Mouse (Mus musculus): ENCODE data around the gene Cyp20a1.

Cyp20a1 gene

DNA sequence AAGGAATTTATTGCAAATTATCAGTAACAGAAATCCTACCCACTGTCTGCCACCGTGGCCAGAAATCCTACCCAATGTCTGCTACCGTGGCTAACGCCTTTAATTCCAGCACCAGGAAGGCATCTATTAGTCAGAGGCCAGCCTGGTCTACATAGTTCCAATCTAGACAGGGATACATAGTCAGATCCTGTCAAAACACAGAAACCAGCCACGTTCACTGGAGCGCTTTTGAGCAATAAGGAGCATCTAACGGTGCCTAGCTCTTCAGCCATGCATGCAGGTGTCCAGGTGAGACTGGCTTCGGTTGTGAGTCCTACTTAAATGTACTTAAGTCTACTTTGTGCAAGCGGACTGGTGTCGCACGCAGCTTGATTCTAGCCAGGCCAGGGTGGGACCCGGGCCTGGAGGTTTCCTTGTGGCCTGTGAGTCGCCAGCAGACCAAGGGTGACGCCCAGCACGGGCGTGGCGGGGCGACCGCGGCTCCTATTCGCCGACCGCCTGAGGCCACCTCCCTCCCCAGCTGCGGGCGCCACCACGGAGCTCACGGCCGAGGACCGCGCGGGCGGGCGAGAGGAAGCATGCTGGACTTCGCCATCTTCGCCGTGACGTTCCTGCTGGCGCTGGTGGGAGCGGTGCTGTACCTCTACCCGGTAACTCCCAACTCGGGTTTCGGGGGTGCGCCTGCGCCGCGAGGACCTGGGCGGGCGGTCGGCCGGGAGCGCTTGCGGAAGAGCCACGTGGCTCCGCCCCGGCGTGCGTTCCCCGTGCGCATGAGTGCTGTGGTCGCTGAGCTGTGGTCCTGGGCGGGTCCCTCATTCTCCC, at the start of gene Cyp20a1:
Gene Cyp20a1, plus strand, starts transcription at position 516 of the 822 bp plus-strand sequence.
- peak; percentile 79 for DNase-seq (ENCODE audit: extremely low read depth, low read depth)

DNA sequence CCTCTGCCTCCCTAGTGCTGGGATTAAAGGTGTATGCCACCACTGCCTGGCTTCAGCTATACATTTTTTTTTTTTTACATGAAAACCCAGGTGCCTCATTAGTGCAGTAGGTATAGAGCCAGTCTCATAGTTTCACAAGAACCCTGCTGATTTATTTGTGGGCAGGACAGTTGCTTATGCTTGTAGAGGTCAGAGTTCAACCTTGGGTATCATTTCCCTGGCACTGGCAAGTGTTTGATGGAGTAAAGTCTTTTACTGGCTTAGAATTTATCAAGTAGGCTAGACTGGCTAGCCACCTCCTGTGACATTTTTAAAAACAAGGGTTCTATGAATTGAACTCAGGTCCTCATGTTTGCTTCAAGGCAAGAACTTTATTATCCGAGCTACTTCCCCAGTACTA, 49.2 kb upstream of the Cyp20a1 start:
- DNase-seq (ENCODE audit: extremely low read depth, low read depth): no peak

DNA sequence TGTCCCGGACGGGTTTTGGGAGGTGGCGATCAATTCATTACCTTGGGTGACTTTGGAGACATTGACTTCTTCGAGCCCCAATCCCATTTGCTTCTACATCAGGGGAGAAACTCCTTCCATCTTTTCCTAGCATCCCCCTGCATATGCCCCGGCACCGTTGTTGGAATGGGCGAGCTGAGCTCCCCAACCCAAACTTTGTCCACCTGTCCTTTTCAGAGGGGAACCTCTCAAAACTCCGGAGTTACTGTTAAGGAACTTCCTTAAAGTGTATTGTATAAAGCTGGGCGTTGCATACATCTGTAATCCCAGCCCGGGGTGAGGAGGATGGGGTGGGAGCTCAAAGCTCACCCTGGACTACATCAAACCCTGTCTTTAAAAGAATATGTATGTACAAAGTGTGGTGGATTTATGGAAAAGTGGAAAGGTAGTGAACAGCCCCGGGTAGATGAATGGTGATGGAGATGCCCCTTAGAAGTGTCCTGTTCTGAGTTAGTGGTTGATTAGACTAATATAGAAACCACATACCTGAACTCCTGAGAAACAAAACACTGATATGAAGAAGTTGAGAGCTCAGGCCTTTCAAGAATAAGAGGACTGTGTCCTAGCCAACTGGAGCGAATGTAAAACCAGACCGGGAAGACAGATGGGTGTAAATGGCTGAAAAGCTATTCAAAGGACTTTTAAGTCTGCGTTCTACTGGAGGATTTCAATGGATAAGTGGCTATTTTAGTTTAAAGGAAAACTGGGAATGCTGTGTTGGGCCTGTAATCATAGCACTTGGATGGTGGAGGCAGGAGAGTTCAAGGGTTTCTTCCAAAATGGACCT, 720 bp downstream of the Cyp20a1 start:
- DNase-seq (ENCODE audit: extremely low read depth, low read depth): no peak

DNA sequence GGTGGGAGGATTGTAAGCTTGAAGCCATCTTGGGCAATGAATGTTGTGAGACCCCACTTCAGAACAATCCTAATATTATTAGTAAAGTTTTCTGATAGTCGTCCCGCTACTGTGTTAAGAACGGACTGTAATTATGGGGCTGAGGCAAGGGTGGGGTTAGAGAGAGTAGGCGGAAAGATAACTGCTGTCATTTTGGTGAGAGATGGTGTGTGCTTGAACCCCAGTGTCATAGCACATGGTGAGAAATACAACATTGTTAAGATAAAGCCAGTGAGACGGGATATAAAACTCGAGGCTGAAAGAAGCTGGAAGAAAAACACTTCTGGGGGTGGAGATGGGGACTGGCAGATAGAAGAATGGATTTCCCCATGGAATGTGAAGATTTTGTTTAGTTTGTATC, 1.5 kb downstream of the Cyp20a1 start:
- peak; percentile 17 for DNase-seq (ENCODE audit: extremely low read depth, low read depth)

DNA sequence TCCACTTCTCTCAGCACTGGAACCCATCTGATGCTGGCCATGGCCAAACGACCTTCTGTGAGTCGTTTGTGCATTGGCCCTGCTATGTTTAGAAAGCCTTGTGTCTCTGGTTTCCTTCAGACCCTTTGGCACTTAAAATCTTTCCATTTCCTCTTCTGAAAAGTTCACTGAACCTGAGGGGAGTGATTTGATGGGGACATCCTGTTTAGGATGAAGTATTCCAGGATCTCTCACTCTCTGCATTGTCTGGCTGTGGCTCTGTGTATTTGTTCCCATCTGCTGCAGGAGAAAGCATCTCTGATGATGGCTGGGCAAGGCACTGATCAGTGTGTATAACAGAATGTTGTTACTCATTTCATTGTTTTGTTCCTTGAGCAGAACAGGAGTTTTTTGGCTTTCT, 2.6 kb downstream of the Cyp20a1 start:
- DNase-seq (ENCODE audit: extremely low read depth, low read depth): no peak

DNA sequence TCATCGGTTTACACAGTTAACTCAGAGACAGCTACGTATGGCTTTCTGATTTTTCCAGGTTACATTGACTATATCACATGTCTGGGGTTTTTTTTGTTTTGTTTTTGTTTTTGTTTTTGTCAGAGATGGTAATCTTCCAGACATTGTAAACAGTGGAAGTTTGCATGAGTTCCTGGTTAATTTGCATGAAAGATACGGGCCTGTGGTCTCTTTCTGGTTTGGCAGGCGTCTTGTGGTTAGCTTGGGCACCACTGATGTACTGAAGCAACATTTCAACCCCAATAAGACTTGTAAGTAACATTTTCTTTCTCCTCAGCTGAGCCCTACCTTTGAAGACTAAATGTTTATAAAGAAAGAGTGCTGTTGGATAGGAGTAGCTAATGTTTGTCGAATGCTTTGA, 9.7 kb downstream of the Cyp20a1 start:
- DNase-seq (ENCODE audit: extremely low read depth, low read depth): peak; percentile 30

DNA sequence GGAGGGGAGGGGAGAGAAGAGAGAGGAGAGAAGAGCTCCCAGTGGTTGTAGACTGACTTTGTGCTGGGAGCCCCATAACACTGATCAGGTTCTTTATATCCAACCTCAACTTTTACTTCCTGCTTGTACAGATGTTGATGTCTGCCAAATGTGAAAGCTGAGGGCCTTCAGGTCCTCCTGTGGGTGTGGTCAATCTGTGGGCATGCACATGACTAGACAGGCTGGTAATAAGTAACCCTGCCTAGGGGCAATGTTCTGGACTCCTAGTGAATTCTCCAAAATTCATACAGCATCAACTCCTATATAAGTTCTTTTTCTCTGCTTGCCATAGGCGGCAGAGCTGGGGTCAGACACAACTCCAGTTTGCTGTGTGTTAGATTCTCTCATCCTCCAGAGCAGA, 18.5 kb downstream of the Cyp20a1 start:
- no peak for DNase-seq (ENCODE audit: extremely low read depth, low read depth)

DNA sequence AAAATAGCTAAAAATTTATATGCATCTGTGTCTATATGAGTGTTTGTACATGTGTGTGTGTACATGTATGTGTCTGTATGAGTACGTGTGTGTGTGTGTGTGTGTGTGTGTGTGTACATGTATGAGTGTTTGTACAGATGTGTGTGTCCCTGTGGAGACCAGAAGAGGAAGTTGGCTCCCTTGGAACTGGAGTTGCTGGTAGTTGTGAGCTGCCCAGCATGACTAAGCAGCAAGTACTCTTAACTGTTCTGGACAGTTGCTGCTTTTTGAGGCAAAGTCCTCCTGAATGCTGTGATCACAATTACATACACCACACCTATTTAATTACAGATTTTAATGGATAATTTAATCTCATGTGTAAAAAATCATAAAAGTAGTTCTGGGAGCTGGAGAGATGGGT, 33.4 kb downstream of the Cyp20a1 start:
- DNase-seq (ENCODE audit: extremely low read depth, low read depth): peak; percentile 55

DNA sequence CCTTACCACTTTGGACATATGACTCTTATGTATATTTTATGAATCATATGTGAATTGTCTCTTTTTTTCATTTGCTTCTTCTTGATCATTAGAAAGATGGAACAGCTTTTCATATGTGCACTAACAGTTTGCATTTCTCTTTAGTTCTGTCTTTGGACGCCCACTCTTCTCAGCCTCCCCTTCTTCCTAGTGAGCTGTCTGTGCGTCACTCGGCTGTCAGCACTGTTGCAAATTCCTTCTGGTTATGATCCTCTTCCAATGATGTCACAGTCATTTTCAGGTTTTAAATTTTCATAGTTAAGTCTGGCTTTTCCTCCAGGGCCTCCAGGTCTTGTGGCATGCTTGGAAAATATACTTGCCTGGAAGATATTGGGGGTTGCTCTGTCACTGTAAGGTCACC, 38.8 kb downstream of the Cyp20a1 start:
- no peak for DNase-seq (ENCODE audit: extremely low read depth, low read depth)

DNA sequence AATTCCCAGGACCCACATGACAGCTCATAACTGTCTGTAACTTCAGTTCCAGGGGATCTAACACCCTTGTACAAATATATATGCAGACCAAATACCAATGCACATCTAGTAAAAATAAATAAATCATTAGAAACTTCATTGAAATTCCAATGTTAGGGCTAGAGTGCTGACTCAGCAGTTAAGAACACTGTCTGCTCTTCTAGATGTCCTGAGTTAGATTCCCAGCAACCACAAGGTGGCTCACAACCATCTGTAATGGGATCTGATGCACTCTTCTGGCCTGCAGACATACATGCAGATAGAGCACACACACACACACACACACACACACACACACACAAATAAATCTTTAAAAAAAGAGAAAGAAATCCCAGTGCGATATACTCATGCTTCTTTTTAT, 61.7 kb downstream of the Cyp20a1 start:
- DNase-seq (ENCODE audit: extremely low read depth, low read depth): no peak

DNA sequence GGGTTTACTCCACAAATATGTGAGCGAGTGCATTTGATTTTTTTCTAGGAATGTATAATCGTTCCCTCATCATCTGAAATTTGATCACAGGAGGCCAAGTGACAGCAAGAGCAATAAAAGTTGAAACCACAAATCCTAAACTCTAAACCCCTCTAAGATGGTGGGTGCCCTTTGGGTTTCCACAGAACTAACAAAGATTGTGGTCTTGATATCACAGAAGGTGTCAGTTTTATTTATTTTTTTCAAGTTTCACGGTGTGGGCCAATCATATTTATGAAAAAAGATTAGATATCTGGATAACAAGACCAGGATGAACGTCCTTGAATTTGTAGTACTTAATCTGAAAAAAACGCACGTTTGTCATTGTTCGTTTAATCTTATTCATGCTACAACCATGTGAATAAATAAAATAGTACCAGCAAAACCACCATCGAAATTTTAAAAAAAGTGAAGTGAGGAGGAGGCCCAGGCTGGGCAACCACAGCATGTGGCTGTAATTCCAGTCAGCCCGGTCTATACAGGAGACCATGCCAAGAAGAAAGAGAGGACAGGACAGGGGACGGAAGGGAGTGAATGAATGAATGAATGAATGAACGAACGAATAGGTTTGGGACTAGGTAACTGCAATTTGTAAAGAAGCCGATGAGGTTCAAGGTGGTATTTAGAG, 65.5 kb downstream of the Cyp20a1 start:
- DNase-seq (ENCODE audit: extremely low read depth, low read depth): no peak

DNA sequence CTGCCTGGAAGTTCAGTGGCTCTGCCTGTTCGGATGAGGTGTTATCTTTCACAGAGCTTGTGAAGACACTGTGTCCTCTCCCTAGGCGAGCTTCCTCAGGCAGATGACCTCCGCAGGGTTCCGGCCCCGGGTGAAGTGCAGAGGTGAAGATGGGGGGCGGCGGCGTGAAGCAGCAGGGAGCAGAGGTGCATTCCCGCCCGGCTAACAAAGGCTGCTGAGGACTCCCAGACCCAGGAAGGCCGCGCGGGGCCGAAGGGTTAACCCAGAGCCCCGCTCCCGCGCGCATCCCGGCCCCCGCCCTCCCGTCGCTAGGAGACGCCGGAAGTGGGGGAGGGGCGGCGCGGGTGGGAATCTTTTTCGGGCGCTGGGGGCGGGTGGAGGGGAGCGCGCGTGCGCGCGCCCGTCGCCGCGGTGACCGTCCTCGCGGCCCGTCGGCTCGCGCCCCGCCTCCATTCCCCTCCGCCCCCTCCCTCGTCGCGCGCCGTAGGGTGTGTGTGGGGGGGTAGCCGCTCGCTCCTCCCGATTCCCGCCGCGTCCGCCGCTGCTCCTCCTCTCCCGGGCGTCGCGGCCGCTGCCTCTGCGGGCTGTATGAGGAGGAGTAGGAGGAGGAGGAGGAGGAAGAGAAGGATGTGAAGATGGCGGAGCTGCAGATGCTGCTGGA, 66.2 kb downstream of the Cyp20a1 start, which contains the start of gene Abi2:
Gene Abi2, plus strand, starts transcription at position 452 of the 661 bp plus-strand sequence.
- peak; percentile 67 for DNase-seq (ENCODE audit: extremely low read depth, low read depth)

DNA sequence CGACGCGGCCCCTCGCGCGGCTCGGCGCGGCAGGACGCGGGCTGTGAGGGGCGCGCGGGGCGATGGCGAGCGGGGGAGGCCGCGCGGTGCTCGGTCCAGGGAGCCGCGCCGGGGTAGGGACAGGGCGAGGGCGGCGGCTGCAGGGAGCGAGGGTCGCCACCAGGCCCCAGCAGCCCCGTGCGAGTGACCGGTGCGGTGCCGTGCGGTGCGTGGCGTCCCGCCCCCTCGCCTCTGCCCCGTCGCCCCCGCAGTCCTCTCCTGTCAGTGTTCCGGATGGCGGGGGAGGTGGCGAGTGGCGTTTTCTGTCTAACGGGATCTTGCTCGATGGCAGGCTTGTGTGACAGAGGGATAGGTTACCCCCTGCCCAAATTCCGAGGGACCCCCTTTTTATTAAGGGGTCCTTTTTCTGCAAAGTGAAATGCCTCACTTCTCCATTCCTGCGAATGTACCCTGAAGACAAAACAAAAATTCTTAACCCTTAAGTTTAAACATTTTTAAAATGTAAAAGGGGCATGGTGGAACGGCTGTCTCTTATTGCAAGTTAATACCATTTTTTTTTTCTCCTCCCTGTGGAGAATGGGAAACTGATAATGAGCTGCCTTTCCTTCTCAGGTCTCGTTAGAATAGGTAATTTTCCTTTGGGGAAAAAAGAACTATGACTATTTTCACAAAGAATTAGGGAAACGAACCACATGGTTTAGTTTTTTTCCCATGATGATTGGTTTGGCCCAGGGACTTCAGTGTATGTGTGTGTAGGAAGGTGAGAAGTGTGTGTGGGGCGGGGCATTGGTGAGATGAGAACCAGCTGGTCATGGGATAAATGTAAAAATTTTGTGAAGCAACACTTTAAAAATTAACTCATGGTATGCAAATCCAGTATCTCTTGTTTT, 67.0 kb downstream of the Cyp20a1 start:
- peak; percentile 58 for DNase-seq (ENCODE audit: extremely low read depth, low read depth)

DNA sequence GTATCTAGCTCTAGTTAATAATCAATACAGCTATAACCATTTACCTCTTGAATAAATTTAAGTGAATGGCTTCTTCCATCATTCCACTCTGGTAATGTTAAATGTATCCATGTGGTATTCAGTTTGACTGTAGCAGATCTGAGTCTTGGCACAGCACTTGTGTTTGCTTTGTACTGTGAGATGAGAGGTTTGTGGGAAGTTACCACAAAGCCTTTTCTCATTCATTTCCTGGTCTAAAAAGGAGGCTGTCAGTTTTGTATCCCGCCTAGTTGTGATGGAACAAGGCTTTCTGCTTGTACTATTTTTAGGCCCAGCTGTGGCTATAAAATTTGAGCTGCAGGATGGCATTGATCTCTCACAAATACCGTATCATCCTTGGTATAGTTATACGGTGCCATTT, 73.6 kb downstream of the Cyp20a1 start:
- DNase-seq (ENCODE audit: extremely low read depth, low read depth): no peak

DNA sequence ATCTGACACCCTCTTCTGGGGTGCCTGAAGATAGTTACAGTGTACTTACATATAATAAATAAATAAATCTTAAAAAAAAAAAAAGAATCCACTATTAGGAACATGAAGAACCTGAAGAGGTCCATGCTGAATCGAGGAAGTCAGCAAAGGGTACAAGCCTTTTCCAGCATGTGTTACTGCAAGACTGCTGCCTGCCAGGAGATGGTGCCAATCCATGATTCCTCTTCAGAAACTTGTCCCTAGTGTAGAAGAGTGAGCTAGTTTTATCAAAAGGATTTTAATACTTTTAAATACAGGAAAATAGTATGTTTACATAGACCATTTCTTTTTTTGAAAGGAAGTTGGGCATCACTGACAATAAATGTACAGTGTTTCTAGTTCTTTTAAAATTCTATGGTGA, 80.8 kb downstream of the Cyp20a1 start:
- no peak for DNase-seq (ENCODE audit: extremely low read depth, low read depth)

DNA sequence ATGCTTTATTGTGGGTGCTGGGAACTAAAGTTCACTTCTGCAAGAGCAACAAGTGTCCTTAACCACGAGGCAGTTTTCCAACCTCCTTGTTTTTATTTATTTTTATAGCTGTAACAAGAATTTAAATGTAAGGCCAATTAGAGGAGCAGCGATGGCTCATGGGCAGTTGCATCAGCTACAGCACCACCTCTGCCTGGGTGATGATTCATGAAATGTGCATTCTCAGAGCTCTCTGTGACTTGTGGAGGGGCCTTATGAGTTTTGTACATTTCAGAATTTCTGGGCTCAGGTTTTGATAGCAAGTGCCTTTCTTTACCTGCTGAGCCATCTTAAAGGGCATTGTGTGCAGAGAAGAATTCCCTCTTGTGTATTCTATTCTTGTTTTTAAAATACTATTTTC, 85.2 kb downstream of the Cyp20a1 start:
- DNase-seq (ENCODE audit: extremely low read depth, low read depth): no peak

DNA sequence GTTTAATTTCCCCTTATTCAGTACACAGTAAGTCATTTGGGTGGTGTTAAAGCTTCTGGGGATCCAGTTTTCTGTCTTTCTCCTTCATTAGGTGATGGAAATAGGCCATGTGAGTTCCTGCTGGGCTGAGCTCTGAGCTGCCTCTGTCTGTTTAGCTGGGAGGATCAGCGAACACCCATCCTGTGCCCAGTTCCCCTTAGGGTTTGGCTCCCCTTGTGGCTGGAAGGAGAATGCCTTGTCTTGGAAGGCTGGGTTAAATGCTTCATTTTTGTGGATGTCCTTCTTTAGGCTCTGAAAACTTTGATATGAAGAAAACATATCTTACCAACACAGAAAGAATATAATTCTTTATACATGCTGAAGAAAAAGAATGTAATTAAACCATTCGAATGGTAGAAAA, 85.8 kb downstream of the Cyp20a1 start:
- DNase-seq (ENCODE audit: extremely low read depth, low read depth): no peak

DNA sequence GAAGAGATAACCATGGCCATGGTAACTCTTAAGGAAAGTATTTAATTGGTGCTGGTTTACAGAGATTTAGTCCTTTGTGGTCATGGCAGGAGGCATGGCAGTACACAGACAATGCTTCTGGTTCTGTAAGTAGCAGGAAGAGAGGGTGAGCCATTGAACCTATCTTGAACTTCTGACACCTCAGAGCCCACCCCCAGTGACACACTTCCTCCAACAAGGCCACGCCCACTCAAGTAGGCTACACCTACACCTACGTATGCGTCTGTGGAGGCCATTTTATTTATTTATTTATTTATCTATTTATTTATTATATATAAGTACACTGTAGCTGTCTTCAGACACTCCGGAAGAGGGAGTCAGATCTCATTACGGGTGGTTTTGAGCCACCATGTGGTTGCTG, 88.4 kb downstream of the Cyp20a1 start:
- no peak for DNase-seq (ENCODE audit: extremely low read depth, low read depth)

DNA sequence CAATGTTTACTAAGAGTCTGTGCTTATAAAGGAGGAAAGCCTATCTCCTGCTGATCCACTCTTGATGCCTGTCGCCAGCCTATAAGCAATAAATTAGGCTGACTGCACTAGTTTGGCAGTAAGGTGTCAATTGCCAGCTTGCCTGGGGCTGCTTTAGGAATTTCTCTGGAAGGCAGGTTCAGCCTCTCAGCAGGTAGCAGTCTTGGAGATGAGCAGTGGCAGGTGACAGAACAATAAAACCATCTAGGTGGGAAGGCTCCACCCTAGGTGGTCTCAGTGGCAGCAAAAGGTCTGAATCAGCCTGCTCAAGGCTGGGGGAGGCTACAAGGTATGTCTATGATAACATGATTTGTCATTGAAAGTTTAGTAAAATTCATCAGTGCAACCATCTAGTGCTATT, 89.4 kb downstream of the Cyp20a1 start:
- DNase-seq (ENCODE audit: extremely low read depth, low read depth): no peak
